Mouse (Mus musculus) right cerebral cortex, postnatal 25 days (tissue): Measurements from ENCODE around the gene Krt86.
"Not testable (repeated sequence)": the region's sequence is repeated elsewhere in the genome, so short reads cannot be mapped to it uniquely, and the experiment has no call there.

ENCODE experiments used
- DNase-seq: peaks from one replicate; pipeline ENCODE4 v3.0.0; 2022

The Krt86 gene

DNA sequence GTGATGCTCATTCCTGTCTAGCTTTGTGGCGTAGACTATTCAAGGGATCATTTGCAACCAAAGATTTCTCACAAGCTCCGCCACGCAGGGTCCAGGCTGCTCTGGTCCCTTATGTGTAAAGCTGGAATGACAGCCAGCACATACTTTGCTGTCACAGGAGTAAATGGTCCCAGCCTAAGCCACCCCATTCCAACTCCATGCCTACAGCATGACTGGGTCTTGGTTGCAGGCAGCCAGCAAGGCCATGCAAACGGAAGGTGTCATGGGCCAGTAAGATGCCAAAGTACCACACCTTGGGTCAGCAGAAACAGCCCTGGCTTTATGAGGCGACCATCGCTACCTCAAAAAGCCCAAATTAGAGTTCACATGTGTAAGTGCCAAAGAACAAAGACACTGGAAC, 20.4 kb downstream of the Krt86 start:
- no peak for DNase-seq

DNA sequence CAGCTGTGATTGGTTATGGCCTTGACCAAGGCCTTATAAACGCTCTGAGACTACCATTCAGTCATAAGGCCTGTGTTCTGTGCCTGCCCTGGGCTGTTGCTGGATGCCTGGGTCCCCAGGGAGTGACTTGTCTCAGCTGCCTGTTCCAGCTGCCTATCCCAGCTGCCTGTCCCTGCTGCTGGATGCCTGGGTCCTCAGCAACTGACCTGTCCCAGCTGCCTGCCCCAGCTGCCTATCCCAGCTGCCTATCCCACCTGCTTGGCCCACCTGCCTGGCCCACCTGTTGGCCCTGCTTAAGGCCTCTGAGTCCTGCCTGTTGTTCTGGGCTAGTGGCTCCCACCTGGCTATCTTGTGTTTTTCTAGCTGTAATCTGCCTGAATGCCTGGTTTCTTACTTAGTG, 20.9 kb downstream of the Krt86 start:
- DNase-seq: no peak

DNA sequence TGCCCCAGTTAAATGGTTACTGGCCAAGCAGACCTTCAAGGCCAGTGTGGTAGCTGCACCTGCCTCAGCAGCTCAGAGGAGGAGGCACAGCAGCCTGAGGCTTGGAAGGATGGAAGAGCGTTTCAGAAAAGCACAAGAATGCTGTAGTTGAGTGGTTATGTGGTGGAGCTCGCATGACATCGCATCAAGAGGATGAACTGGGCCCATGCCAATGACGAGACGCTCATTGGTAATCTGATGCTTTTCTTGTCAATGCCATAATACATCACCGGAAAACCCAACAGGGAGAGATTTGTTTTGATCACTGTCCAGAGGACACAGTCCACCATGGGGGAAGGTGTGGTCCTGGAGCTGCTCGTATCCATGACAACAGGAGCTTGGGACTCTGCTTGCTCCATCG, 22.0 kb downstream of the Krt86 start:
- DNase-seq: no peak

DNA sequence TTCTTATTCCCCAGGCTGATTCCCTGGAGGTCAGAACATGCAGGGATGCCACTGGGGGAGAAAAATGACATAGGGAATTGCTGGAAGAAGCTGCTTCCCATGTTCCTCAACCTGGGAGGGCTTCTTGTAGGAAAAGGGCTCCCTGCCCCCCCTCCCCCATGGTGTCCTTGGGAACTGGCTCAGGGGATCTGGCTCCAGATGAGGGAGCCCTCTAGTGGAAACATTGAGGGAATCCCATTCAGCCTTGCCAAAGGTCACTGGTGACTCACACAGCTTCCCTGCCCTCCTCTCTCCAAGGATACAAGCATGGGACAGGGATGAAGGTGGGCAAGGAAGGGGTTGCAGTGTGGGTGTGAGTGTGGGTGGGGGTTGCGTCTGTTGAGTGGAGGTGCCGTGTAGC, 23.9 kb downstream of the Krt86 start:
- DNase-seq: no peak

DNA sequence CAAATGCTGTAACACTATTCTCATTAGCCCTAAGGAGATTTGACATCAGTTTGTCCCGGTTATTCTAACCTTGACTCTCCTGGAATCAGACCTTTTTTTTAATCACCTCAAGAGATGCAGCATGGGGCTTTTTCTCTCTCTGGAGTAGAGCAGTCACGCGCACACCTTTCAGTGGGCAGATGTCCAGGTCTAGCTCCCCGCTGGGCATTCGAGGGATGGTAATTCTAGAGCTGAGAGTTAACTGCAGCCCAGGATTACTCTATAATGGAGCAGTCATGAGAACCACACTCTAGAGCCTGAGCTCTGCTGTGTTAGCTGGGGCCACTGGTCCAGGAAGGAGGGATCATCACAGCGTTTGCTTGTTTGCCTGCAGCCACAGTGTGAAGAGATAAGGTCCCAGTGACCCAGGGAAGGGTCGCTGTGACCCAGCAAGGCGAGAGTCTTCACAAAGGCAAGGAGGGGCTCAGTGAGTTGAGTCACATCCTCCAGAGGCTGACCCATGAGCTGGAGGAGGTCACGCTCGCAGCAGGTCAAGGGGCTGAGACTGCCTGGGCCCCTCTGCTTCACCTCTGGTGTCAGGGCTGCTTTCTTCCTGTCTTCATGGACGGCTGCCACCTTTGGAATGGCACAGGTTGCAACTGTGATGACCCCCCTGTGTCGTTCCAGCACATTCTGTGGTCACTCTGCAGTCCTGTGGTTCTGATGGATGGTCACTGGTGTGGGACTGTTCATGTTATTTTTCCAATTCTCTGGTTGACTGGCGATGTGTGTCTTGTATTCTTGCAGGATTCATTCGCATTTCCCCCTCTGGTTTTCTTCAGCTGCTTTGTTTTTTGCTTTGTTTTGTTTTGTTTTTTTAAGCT, 33.8 kb downstream of the Krt86 start:
- no peak for DNase-seq

DNA sequence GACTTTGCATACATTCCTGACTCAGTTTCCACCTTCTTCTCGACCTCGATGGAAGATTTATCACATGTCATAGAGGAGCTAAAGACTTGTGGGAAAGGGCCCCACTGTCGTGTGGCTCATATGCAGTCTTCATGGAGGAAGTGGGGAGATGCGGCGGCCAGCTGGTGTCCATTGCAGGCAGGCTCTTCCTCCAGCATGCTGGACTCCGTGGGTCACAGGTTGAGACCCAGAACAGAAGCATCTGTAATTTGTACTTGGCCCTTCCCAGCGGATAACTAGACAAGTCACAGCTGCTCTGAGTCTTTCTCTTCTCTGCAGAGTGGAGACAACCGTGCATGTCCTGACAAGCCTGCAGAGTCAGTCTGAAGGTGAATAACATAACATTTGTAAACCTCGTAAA, 35.0 kb downstream of the Krt86 start:
- DNase-seq: no peak

DNA sequence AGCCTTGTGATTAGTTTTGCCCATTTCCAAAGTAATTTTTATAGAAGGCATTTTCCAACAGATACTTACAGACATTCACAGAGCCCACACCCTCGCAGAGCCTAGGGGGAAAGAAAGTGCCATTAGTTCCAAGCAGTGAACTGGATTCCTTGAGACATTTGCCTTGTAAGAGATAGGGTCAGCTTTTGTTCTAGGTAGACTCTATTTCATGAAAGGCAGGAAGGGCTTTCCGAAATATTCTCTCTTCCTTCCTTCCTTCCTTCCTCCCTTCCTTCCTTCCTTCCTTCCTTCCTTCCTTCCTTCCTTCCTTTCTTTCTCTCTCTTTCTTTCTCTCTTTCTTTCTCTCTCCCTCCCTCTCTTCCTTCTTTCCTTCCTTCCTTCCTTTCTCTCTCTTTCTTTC, 43.9 kb downstream of the Krt86 start, which contains the start of gene Gm49425:
Gene Gm49425 (minus strand): TSS at position 101 of the 400 bp plus-strand sequence.
- not testable (repeated sequence) for DNase-seq

DNA sequence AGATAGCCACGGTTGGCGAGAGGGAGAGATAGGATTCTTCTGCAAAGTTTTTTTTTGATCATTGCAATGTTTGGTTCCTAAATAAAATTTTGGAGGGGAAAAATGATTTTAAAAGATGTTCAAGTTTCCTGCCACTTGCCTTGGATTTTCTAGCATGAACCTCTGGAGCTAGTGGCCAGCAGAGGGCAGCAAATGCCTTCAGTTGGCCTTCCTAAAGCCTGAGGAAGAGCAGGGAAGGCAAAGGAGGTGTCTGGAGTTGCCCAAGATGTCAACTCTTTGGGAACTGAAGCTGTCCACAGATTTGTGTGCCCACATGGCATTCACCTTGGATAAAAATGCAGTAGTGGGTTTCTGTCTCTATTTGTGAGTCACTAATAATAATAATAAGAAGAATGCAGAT, 46.5 kb downstream of the Krt86 start:
- peak; percentile 54 for DNase-seq

DNA sequence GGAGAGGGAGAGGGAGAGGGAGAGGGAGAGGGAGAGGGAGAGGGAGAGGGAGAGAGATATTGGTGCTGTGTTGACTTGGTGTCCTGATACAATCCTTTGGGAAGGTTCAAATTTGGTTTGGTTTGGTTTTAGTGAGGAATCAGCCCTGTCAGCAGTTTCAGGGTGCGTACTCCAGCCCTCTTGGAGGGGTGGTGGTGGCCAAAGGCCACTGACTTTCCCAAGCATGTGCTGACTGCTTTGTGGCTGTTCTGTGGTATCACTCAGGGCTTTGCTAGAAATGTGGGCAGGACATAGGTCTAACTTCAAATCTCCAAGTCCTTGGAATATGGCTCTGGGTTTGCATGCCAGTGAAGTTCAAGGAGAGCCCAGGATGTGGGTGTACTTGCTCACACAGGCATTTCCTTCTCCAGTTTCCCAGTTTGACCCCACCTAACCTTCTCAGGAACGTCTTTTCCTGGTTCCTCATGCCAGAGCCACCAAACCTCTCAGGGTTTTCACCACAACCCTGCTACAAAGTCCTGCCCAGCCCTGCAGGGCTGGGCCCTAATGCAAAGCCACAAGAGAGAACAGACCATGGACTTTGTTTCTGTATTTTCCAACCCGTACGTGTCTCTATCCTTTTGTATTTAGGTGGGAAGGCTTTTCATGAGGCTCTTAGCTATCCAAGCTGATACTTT, 49.4 kb downstream of the Krt86 start:
- no peak for DNase-seq
